In genomic region chr9:115977598-115978240, GRCm38 (mm10) we compare ENCODE assay signal across 8 mouse cellular contexts.
DNase-seq lines count a peak whose midpoint lies in the region.
"Had no signal": no experiment of that assay in that cellular context is flagged by ENCODE, and none has a peak within 500 bp of the region (broad histone marks: within the 10 kb centered on the region; RNA-seq: fewer than 3 reads in every experiment).

No protein-coding gene starts in this region.

- DNase-seq in lung, postnatal 10 days, result peak; percentile 3
- no peak for DNase-seq in lung, postnatal 25 days (ENCODE audit: low spot score)
- DNase-seq in cerebellum, adult 9-11 months, result peak; percentile 88
- peak; percentile 8 to 11 for DNase-seq in layer of hippocampus, postnatal 25 days (ENCODE audit: extremely low spot score in 1 of 2, low spot score in 1 of 2)
- peak; percentile 39 for DNase-seq in skeletal muscle tissue, adult 2 months (ENCODE audit: low read depth, low spot score)
- DNase-seq in embryo, embryonic 10 days (ENCODE audit: low spot score), result no peak
- DNase-seq in embryo, embryonic 9.5 days (ENCODE audit: extremely low spot score), result no peak
- DNase-seq: kidney, postnatal 25 days had no signal

Comparison
In these comparisons a context has a peak if more than half of its experiments do, and no peak if none do; other contexts are left out.
1. DNase-seq: peak in lung, postnatal 10 days (single experiment), cerebellum, adult 9-11 months (single experiment), layer of hippocampus, postnatal 25 days (2 of 2) and skeletal muscle tissue, adult 2 months (single experiment); none in lung, postnatal 25 days (single experiment), embryo, embryonic 10 days (single experiment) and embryo, embryonic 9.5 days (single experiment).